8 mouse cellular contexts compared by ENCODE assay signal in the genomic region with DNA sequence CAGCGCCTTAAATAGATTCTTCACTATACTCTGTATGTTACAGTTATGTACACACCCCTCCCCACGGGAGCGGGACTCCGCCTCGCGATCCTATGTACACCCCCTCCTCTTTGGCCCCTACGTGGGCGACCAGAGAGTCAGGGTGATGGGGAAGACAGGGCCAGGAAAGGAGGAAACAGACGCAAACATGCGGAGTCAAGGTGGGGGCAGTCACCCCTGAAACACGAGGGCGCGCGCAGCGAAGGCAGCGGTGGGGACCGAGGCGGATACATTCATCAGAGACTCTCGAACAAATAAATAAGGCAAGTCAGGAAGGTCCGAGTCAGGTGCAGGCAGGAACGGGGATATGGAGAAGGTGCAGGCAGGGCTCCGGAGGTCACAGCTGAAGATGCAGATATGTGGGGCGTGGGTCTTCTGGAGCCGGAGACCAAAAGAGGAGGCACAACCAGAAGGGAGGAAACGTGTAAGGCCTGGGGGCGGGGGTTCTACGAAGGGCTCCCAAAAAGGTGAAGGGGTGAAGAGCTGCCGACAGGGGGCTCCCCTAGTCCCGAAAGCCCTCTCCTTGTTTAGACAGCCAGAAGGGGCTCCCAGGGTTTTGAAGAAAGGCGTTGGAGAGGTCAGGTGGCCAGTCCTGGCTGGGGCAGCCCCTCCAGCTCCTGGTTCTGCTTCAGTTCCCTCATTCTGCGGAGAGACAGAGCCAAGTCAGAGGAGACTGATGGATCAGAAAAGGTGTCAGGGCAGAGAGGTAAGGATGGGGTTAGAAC. TPM values are rescaled to one million over a fixed set of nuclear protein-coding genes. Genes with fewer than 3 reads are reported as not detected.
DNase-seq lines count a peak whose midpoint lies in the region; ATAC-seq lines count a peak whose summit lies in the region.

No protein-coding gene starts in this region.

- H3K27me3 ChIP-seq in embryonic facial prominence, embryonic 10.5 days (replicated peaks; ENCODE audit: low read depth, poor library complexity, severe bottlenecking) = no peaks in the 10 kb centered on the region
- H3K27me3 ChIP-seq in limb, embryonic 15.5 days = no peaks in the 10 kb centered on the region
- H3K27me3 ChIP-seq in midbrain, embryonic 15.5 days (replicated peaks) = no peaks in the 10 kb centered on the region

- H3K9ac ChIP-seq in limb, embryonic 15.5 days = peak overlapping the region; percentile 67
- H3K9ac ChIP-seq in midbrain, embryonic 15.5 days = peak overlapping the region; percentile 76

- DNase-seq in 3134 (ENCODE audit: extremely low read depth, insufficient read length, low spot score) (peak; percentile 65), adipocyte (ENCODE audit: low spot score) (peak; percentile 79)
- peak; percentile 86 for DNase-seq in embryonic facial prominence, embryonic 10.5 days (ENCODE audit: low spot score)
- peak; percentile 80 to 81 for DNase-seq in heart, adult 18-20 months
- peak; percentile 75 for DNase-seq in kidney, adult 11 months
- peak; percentile 81 to 90 for DNase-seq in spleen, postnatal 4 days (ENCODE audit: low spot score in 2 of 2)

- peak overlapping the region; percentile 68 for H3K4me2 ChIP-seq in limb, embryonic 15.5 days
- H3K4me2 ChIP-seq in midbrain, embryonic 15.5 days = peak overlapping the region; percentile 90

- peaks cover 30% of the 10 kb centered on the region for H3K4me1 ChIP-seq in embryonic facial prominence, embryonic 10.5 days
- H3K4me1 ChIP-seq in limb, embryonic 15.5 days = peaks cover 27% of the 10 kb centered on the region
- H3K4me1 ChIP-seq in midbrain, embryonic 15.5 days = peaks cover 33% of the 10 kb centered on the region

- peak overlapping the region; percentile 95 for H3K27ac ChIP-seq in embryonic facial prominence, embryonic 10.5 days (replicated peaks)
- peak overlapping the region; percentile 100 for H3K27ac ChIP-seq in limb, embryonic 15.5 days
- H3K27ac ChIP-seq in midbrain, embryonic 15.5 days = peak overlapping the region; percentile 99

- no peaks in the 10 kb centered on the region for H3K9me3 ChIP-seq in embryonic facial prominence, embryonic 10.5 days
- H3K9me3 ChIP-seq in limb, embryonic 15.5 days = no peaks in the 10 kb centered on the region
- no peaks in the 10 kb centered on the region for H3K9me3 ChIP-seq in midbrain, embryonic 15.5 days

- peak; percentile 30 for ATAC-seq in limb, embryonic 15.5 days (ENCODE audit: insufficient number of reproducible peaks, low FRiP score, low TSS enrichment, low read depth)
- peak; percentile 49 for ATAC-seq in midbrain, embryonic 15.5 days (replicated peaks)

- peak overlapping the region; percentile 64 for H3K4me3 ChIP-seq in embryonic facial prominence, embryonic 10.5 days
- H3K4me3 ChIP-seq in limb, embryonic 15.5 days = peak overlapping the region; percentile 71
- peak overlapping the region; percentile 70 for H3K4me3 ChIP-seq in midbrain, embryonic 15.5 days

- WGBS in embryonic facial prominence, embryonic 10.5 days = under 1% methylated on average over 31 of the region's 31 CpGs
- WGBS in limb, embryonic 15.5 days = under 1% methylated on average over 31 of the region's 31 CpGs
- under 1% methylated on average over 31 of the region's 31 CpGs for WGBS in midbrain, embryonic 15.5 days

- peaks cover 54% of the 10 kb centered on the region for H3K36me3 ChIP-seq in embryonic facial prominence, embryonic 10.5 days (replicated peaks)
- peaks cover 45% of the 10 kb centered on the region for H3K36me3 ChIP-seq in limb, embryonic 15.5 days
- peaks cover 14% of the 10 kb centered on the region; the same call in 1 of the 2 replicates for H3K36me3 ChIP-seq in midbrain, embryonic 15.5 days (replicated peaks)

RNA-seq across cellular contexts. Expression of a gene that starts 0.5 kb away (rescaled TPM):
- 181 and 185 TPM in 2 replicates for polyA plus RNA-seq in embryonic facial prominence, embryonic 10.5 days (2016; fragmentation: Nextera tagmentation; extraction: Ambion mirVana)
- total RNA-seq in heart, adult 18-20 months (2021) = 10 to 100 TPM; 89.3 to 93.9 TPM
- polyA plus RNA-seq in limb, embryonic 15.5 days (2015; fragmentation: Nextera tagmentation; extraction: Ambion mirVana) = 149 and 172 TPM in 2 replicates
- 171 and 173 TPM in 2 replicates for polyA plus RNA-seq in midbrain, embryonic 15.5 days (2015; fragmentation: Nextera tagmentation; extraction: Ambion mirVana)

RNA-seq across cellular contexts. Expression of a gene that starts 12.8 kb away (rescaled TPM):
- 72.9 and 88.4 TPM in 2 replicates for polyA plus RNA-seq in embryonic facial prominence, embryonic 10.5 days (2016; fragmentation: Nextera tagmentation; extraction: Ambion mirVana)
- total RNA-seq in heart, adult 18-20 months (2021) = 1,000 to 10,000 TPM; 1,596 to 1,839 TPM
- 71.5 and 252 TPM in 2 replicates for polyA plus RNA-seq in limb, embryonic 15.5 days (2015; fragmentation: Nextera tagmentation; extraction: Ambion mirVana)
- 8.0 and 8.3 TPM in 2 replicates for polyA plus RNA-seq in midbrain, embryonic 15.5 days (2015; fragmentation: Nextera tagmentation; extraction: Ambion mirVana)

RNA-seq across cellular contexts. Expression of a gene that starts 15.3 kb away (rescaled TPM):
- 2,153 and 2,165 TPM in 2 replicates for polyA plus RNA-seq in embryonic facial prominence, embryonic 10.5 days (2016; fragmentation: Nextera tagmentation; extraction: Ambion mirVana)
- 100 to 1,000 TPM; 303 to 305 TPM for total RNA-seq in heart, adult 18-20 months (2021)
- 1,605 and 1,679 TPM in 2 replicates for polyA plus RNA-seq in limb, embryonic 15.5 days (2015; fragmentation: Nextera tagmentation; extraction: Ambion mirVana)
- polyA plus RNA-seq in midbrain, embryonic 15.5 days (2015; fragmentation: Nextera tagmentation; extraction: Ambion mirVana) = 659 and 665 TPM in 2 replicates

RNA-seq across cellular contexts. Expression of a gene that starts 18.1 kb away (rescaled TPM):
- polyA plus RNA-seq in embryonic facial prominence, embryonic 10.5 days (2016; fragmentation: Nextera tagmentation; extraction: Ambion mirVana) = 10.5 and 10.9 TPM in 2 replicates
- 10 to 100 TPM; 34.0 to 36.9 TPM for total RNA-seq in heart, adult 18-20 months (2021)
- 12.9 and 14.8 TPM in 2 replicates for polyA plus RNA-seq in limb, embryonic 15.5 days (2015; fragmentation: Nextera tagmentation; extraction: Ambion mirVana)
- polyA plus RNA-seq in midbrain, embryonic 15.5 days (2015; fragmentation: Nextera tagmentation; extraction: Ambion mirVana) = 23.5 and 25.0 TPM in 2 replicates

RNA-seq across cellular contexts. Expression of a gene that starts 22.5 kb away (rescaled TPM):
- polyA plus RNA-seq in embryonic facial prominence, embryonic 10.5 days (2016; fragmentation: Nextera tagmentation; extraction: Ambion mirVana) = 135 and 137 TPM in 2 replicates
- total RNA-seq in heart, adult 18-20 months (2021) = 100 to 1,000 TPM; 619 to 711 TPM
- 165 and 188 TPM in 2 replicates for polyA plus RNA-seq in limb, embryonic 15.5 days (2015; fragmentation: Nextera tagmentation; extraction: Ambion mirVana)
- polyA plus RNA-seq in midbrain, embryonic 15.5 days (2015; fragmentation: Nextera tagmentation; extraction: Ambion mirVana) = 180 and 181 TPM in 2 replicates

Comparison
In these comparisons a context has a peak if more than half of its experiments do, and no peak if none do; other contexts are left out.
1. Peak in every context shown above with its lines: DNase-seq, ATAC-seq, H3K4me3 ChIP-seq and H3K27ac ChIP-seq.